Mouse (Mus musculus): ENCODE data around the gene Micall1. TPM values are rescaled to one million over a fixed set of nuclear protein-coding genes. Genes with fewer than 3 reads are reported as not detected.

Micall1 gene
- polyA plus RNA-seq, 1 experiment from 2014 or later, result 21.1 TPM

DNA sequence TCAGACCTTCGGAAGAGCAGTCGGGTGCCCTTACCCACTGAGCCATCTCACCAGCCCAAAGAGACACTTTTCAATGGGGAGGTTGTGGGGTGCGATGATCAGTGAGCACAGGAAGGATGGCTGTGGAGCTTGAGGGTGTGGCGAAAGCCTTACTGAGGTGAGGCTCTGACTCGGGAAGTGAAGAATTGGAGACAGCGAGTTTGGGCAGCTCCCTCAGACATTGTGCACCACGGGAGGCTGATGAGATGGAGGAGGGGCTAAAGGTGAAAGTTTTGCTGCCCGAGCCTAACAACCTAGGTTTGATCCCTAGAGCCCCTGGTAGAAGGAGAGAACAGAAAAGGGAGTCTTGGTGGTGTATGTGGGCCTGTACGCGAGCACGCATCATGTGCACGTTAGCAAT lies 34.6 kb downstream of the Micall1 start:
- H3K36me3 ChIP-seq (ENCODE audit: control insufficient read depth, insufficient read depth), result peaks cover 26% of the 10 kb centered on the region

DNA sequence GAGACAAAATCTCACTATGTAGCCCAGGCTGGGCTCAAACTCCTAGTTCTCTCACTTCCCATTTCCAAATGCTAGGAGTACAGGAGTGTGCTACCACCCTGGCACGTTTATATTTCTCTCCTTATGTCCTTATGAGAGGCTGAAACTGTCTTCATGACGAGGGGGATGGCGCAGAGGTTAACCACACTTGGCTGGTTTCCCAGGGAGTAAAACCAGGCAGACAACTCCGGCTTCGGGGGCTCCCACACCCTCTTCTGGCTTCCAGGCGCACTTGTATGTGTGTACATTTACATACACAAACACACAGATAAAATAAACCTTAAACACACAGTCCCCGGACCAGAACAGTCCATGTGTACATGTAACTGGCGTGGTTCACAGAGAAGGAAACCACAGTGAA lies 35.3 kb downstream of the Micall1 start:
- ATAC-seq (replicated peaks; ENCODE audit: extremely low read depth, insufficient read depth, low FRiP score), result no peak
- Histone ChIP-seq H3K36me3 (ENCODE audit: control insufficient read depth, insufficient read depth) (peaks cover 26% of the 10 kb centered on the region), H3K9me3 (replicated peaks; ENCODE audit: control insufficient read depth, low read length) (no peaks in the 10 kb centered on the region), H3K9ac (ENCODE audit: low read length) (no peak overlapping the region), H3K4me2 (ENCODE audit: low read depth, low read length) (no peak overlapping the region), H3K4me3 (ENCODE audit: low read length) (no peak overlapping the region), H3K4me1 (ENCODE audit: control insufficient read depth, insufficient read depth, low read length) (peaks cover 14% of the 10 kb centered on the region), H3K27ac (ENCODE audit: low read length) (no peak overlapping the region), H3K27me3 (ENCODE audit: control insufficient read depth, insufficient read depth, low read length) (no peaks in the 10 kb centered on the region)
- 56% methylated on average over 8 of the region's 8 CpGs for WGBS

More for the DNA sequence above, 34.6 kb downstream of the Micall1 start:
- peaks cover 14% of the 10 kb centered on the region for H3K4me1 ChIP-seq (ENCODE audit: control insufficient read depth, insufficient read depth, low read length)
- no peak overlapping the region for H3K27ac ChIP-seq (ENCODE audit: low read length)
- H3K9ac ChIP-seq (ENCODE audit: low read length), result no peak overlapping the region
- H3K4me3 ChIP-seq (ENCODE audit: low read length), result no peak overlapping the region
- no peaks in the 10 kb centered on the region for H3K9me3 ChIP-seq (replicated peaks; ENCODE audit: control insufficient read depth, low read length)
- H3K27me3 ChIP-seq (ENCODE audit: control insufficient read depth, insufficient read depth, low read length), result no peaks in the 10 kb centered on the region
- 84% methylated on average over 12 of the region's 12 CpGs for WGBS
- ATAC-seq (replicated peaks; ENCODE audit: extremely low read depth, insufficient read depth, low FRiP score), result no peak
- H3K4me2 ChIP-seq (ENCODE audit: low read depth, low read length), result no peak overlapping the region

DNA sequence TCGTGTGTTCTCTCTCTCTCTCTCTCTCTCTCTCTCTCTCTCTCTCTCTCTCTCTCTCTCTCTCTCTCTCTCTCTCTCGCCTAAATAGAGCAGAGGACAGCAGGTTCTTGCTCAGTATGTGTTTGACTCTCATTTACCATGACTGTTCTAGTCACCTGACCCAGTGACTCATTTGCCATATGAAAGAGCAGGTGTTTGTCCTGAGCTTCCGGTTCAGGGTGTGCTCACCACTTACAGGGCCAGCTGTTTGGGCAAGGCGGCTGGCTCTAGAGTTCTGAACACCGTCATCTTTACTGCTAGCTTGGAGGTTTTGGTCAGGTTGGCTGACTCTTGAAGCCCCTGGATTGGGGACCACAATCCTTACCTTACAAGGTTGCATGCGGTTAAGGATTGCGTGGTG lies 36.8 kb downstream of the Micall1 start:
- peaks cover 30% of the 10 kb centered on the region for H3K36me3 ChIP-seq (ENCODE audit: control insufficient read depth, insufficient read depth)
- 88% methylated on average over 7 of the region's 7 CpGs for WGBS
- no peak for ATAC-seq (replicated peaks; ENCODE audit: extremely low read depth, insufficient read depth, low FRiP score)

DNA sequence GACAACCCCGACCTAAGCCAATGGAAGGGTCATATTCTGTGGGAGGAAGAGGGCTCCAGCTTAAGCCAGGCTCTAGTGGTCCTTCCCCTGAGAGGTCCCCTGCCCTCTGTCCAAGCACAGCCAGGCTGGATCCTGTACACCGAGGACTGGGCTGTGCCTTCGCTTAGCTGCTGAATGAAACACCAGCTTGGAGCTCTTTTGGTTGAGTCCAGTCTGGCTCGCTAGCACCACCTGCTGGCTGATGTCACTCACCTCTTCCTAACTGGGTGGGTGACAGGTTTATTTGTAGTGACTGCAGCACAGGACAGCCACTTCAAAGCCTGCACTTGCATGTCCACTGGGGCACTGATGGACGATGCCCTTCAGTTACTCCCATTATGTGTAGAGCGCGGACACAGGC lies 39.8 kb downstream of the Micall1 start:
- no peak overlapping the region for H3K4me3 ChIP-seq (ENCODE audit: low read length)
- peaks cover 35% of the 10 kb centered on the region for H3K36me3 ChIP-seq (ENCODE audit: control insufficient read depth, insufficient read depth)
- 46% methylated on average over 7 of the region's 7 CpGs for WGBS
- peaks cover 3% of the 10 kb centered on the region; the same call in 1 of the 2 replicates for H3K4me1 ChIP-seq (ENCODE audit: control insufficient read depth, insufficient read depth, low read length)
- peak; percentile 70 for ATAC-seq (replicated peaks; ENCODE audit: extremely low read depth, insufficient read depth, low FRiP score)
- H3K9ac ChIP-seq (ENCODE audit: low read length), result no peak overlapping the region
- no peaks in the 10 kb centered on the region for H3K27me3 ChIP-seq (ENCODE audit: control insufficient read depth, insufficient read depth, low read length)
- no peaks in the 10 kb centered on the region for H3K9me3 ChIP-seq (replicated peaks; ENCODE audit: control insufficient read depth, low read length)
- H3K27ac ChIP-seq (ENCODE audit: low read length), result no peak overlapping the region
- H3K4me2 ChIP-seq (ENCODE audit: low read depth, low read length), result no peak overlapping the region

More for the DNA sequence above, 36.8 kb downstream of the Micall1 start:
- Histone ChIP-seq H3K27me3 (ENCODE audit: control insufficient read depth, insufficient read depth, low read length) (no peaks in the 10 kb centered on the region), H3K4me1 (ENCODE audit: control insufficient read depth, insufficient read depth, low read length) (peaks cover 14% of the 10 kb centered on the region), H3K9ac (ENCODE audit: low read length) (no peak overlapping the region), H3K27ac (ENCODE audit: low read length) (no peak overlapping the region), H3K9me3 (replicated peaks; ENCODE audit: control insufficient read depth, low read length) (no peaks in the 10 kb centered on the region), H3K4me2 (ENCODE audit: low read depth, low read length) (no peak overlapping the region), H3K4me3 (ENCODE audit: low read length) (no peak overlapping the region)

DNA sequence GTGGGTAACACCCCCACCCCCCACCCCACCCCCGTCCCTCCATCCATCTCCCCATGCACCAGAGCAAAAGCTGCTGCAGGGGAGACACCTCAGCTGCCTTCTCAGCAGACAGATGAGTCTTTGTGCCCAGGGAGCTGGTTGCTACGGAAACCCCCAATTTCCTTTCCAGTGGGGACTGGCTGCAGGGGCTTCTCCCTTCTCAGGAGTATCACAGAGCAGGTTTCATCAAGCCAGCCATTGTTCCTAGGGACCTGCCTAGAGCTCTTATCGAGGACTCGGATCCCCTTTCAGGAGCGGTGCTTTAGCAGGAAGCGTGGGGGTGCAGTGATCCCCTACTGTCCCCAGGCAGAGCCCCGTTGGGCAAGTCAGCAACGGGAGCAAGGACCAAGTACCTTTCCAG lies 43.2 kb downstream of the Micall1 start:
- H3K9me3 ChIP-seq (replicated peaks; ENCODE audit: control insufficient read depth, low read length), result no peaks in the 10 kb centered on the region
- H3K9ac ChIP-seq (ENCODE audit: low read length), result no peak overlapping the region
- H3K36me3 ChIP-seq (ENCODE audit: control insufficient read depth, insufficient read depth), result peaks cover 21% of the 10 kb centered on the region
- no peaks in the 10 kb centered on the region for H3K27me3 ChIP-seq (ENCODE audit: control insufficient read depth, insufficient read depth, low read length)
- H3K4me1 ChIP-seq (ENCODE audit: control insufficient read depth, insufficient read depth, low read length), result peaks cover 2% of the 10 kb centered on the region; the same call in 1 of the 2 replicates
- WGBS, result 68% methylated on average over 8 of the region's 8 CpGs
- H3K4me2 ChIP-seq (ENCODE audit: low read depth, low read length), result no peak overlapping the region
- H3K27ac ChIP-seq (ENCODE audit: low read length), result no peak overlapping the region
- ATAC-seq (replicated peaks; ENCODE audit: extremely low read depth, insufficient read depth, low FRiP score), result no peak
- H3K4me3 ChIP-seq (ENCODE audit: low read length), result no peak overlapping the region

DNA sequence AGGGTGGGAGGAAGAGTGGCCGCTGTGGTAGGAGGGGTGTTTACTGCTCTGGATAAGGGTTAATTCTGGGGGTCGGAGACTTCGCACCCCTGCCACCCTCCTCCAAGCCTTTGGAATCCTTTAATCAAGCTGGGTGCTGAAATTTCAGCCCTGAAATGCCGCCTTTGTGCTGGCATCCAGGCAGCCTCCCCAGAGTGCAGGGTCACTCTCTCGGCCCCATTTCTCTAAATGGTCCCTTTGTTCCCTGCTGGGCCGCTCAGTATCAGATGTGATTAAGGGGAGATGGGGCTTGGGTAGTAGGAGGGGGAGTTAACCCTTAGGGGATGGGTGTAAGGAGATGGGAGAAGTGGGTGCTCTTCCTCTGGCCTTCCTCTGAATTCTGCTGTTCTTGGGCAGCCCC lies 44.0 kb downstream of the Micall1 start:
- Histone ChIP-seq H3K27me3 (ENCODE audit: control insufficient read depth, insufficient read depth, low read length) (0 out of 2 replicates have a peak, but pooled peaks cover 2% of the 10 kb centered on the region), H3K27ac (ENCODE audit: low read length) (no peak overlapping the region), H3K4me3 (ENCODE audit: low read length) (no peak overlapping the region), H3K36me3 (ENCODE audit: control insufficient read depth, insufficient read depth) (peaks cover 14% of the 10 kb centered on the region), H3K9me3 (replicated peaks; ENCODE audit: control insufficient read depth, low read length) (no peaks in the 10 kb centered on the region), H3K4me2 (ENCODE audit: low read depth, low read length) (no peak overlapping the region), H3K4me1 (ENCODE audit: control insufficient read depth, insufficient read depth, low read length) (peaks cover 2% of the 10 kb centered on the region; the same call in 1 of the 2 replicates), H3K9ac (ENCODE audit: low read length) (no peak overlapping the region)
- no peak for ATAC-seq (replicated peaks; ENCODE audit: extremely low read depth, insufficient read depth, low FRiP score)
- WGBS, result 72% methylated on average over 6 of the region's 6 CpGs

DNA sequence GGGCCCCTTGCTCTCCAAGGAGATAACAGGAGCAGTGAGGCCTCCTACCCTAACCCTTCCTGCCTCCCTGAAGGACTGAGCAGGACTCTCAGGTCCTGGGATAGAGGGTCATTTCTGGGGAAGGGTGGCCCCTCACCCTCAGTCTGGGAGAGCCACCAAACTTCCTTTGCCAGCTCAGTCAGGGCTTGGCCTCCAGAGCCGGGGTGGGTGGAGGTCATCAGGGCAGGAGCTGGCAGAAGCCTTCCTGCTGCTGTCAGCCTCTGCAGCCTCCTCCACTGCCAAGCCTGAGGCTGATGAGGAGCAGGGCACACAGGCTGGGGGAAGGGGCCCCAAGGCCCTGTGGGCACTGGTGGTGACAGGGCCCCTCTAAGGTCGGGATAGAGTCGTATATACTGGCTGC lies 46.9 kb downstream of the Micall1 start:
- Histone ChIP-seq H3K27ac (ENCODE audit: low read length) (no peak overlapping the region), H3K27me3 (ENCODE audit: control insufficient read depth, insufficient read depth, low read length) (peaks cover 20% of the 10 kb centered on the region), H3K36me3 (ENCODE audit: control insufficient read depth, insufficient read depth) (peaks cover 6% of the 10 kb centered on the region; the same call in 1 of the 2 replicates), H3K4me1 (ENCODE audit: control insufficient read depth, insufficient read depth, low read length) (peaks cover 2% of the 10 kb centered on the region; the same call in 1 of the 2 replicates), H3K9me3 (replicated peaks; ENCODE audit: control insufficient read depth, low read length) (no peaks in the 10 kb centered on the region), H3K4me3 (ENCODE audit: low read length) (no peak overlapping the region), H3K4me2 (ENCODE audit: low read depth, low read length) (no peak overlapping the region), H3K9ac (ENCODE audit: low read length) (no peak overlapping the region)
- WGBS, result 15% methylated on average over 3 of the region's 3 CpGs
- no peak for ATAC-seq (replicated peaks; ENCODE audit: extremely low read depth, insufficient read depth, low FRiP score)

DNA sequence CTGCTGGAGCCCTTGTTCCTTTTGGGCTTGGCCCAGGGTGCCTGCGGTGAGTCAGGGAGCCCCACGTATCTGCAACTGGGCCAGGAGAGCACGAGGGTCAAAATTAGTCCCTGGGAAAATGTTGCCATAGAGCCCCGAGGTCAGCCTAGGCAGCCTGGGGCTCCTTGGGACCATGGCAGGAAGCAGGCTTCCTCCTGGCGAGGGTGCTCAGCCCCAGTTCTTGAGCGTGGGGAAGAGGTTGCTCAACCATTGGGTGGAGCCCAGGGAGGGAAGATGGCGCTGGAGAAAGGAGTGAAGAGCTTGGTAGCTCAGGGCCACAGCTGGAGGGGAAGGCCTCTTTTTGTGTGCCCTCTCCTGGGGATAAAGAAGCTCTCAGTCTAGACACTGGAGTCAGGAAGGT lies 53.6 kb downstream of the Micall1 start:
- Histone ChIP-seq H3K9ac (ENCODE audit: low read length) (no peak overlapping the region), H3K4me2 (ENCODE audit: low read depth, low read length) (no peak overlapping the region), H3K4me3 (ENCODE audit: low read length) (no peak overlapping the region), H3K27me3 (ENCODE audit: control insufficient read depth, insufficient read depth, low read length) (peaks cover 72% of the 10 kb centered on the region), H3K4me1 (ENCODE audit: control insufficient read depth, insufficient read depth, low read length) (no peaks in the 10 kb centered on the region), H3K9me3 (replicated peaks; ENCODE audit: control insufficient read depth, low read length) (no peaks in the 10 kb centered on the region), H3K27ac (ENCODE audit: low read length) (no peak overlapping the region), H3K36me3 (ENCODE audit: control insufficient read depth, insufficient read depth) (no peaks in the 10 kb centered on the region)
- 66% methylated on average over 7 of the region's 7 CpGs for WGBS
- ATAC-seq (replicated peaks; ENCODE audit: extremely low read depth, insufficient read depth, low FRiP score), result no peak

DNA sequence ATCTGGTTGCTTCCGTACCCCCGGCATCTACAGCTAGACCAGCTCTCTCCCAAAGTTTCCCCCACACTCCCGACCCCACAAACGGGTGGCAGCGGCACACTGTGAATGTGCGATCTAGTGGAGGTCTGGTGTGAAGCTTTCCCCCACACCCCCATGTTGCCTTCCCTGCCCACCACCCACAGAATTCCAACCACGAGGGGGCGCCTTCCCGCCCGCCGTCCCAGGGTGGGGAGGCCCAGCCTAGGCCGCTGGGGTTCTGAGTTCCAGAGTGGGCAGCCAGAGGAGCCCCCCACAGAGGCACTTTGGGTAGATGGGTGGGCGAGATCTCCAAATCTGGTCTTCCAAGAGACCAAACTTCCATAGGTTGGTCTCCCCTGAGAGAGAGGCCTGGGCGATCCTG lies 54.1 kb downstream of the Micall1 start:
- WGBS, result 35% methylated on average over 14 of the region's 14 CpGs
- Histone ChIP-seq H3K9ac (ENCODE audit: low read length) (no peak overlapping the region), H3K27ac (ENCODE audit: low read length) (no peak overlapping the region), H3K36me3 (ENCODE audit: control insufficient read depth, insufficient read depth) (no peaks in the 10 kb centered on the region), H3K27me3 (ENCODE audit: control insufficient read depth, insufficient read depth, low read length) (peaks cover 71% of the 10 kb centered on the region), H3K4me3 (ENCODE audit: low read length) (no peak overlapping the region), H3K9me3 (replicated peaks; ENCODE audit: control insufficient read depth, low read length) (no peaks in the 10 kb centered on the region), H3K4me1 (ENCODE audit: control insufficient read depth, insufficient read depth, low read length) (no peaks in the 10 kb centered on the region), H3K4me2 (ENCODE audit: low read depth, low read length) (no peak overlapping the region)
- no peak for ATAC-seq (replicated peaks; ENCODE audit: extremely low read depth, insufficient read depth, low FRiP score)

All from heart, embryonic 16.5 days (tissue).